Mouse (Mus musculus): Measurements from ENCODE around the gene Kcnc4.

Kcnc4 gene

GRCm38 (mm10) chr3:107458104-107458503 lies 1.2 kb downstream of the Kcnc4 start:
- peak; percentile 51 to 65 for DNase-seq

- no peak for DNase-seq
These were observed 5.1 kb downstream of the Kcnc4 start for GRCm38 (mm10) chr3:107454280-107454679.

- DNase-seq = no peak
These were observed 12.5 kb downstream of the Kcnc4 start for GRCm38 (mm10) chr3:107446822-107447221.

GRCm38 (mm10) chr3:107443866-107444265 lies 15.5 kb downstream of the Kcnc4 start:
- DNase-seq = no peak

- DNase-seq = no peak
These were observed 17.2 kb downstream of the Kcnc4 start for GRCm38 (mm10) chr3:107442191-107442590.

GRCm38 (mm10) chr3:107441306-107441705 lies 18.0 kb downstream of the Kcnc4 start:
- DNase-seq = no peak

GRCm38 (mm10) chr3:107439280-107439679 lies 20.1 kb downstream of the Kcnc4 start:
- no peak for DNase-seq

- DNase-seq = no peak
These were observed 21.7 kb downstream of the Kcnc4 start for GRCm38 (mm10) chr3:107437666-107438065.

- DNase-seq = peak; percentile 72 to 83
These were observed 22.9 kb downstream of the Kcnc4 start for GRCm38 (mm10) chr3:107436434-107436833.

- no peak for DNase-seq
These were observed 25.7 kb downstream of the Kcnc4 start for GRCm38 (mm10) chr3:107433614-107434013.

GRCm38 (mm10) chr3:107431268-107431667 lies 28.1 kb downstream of the Kcnc4 start:
- peak in 1 of 2 experiments; percentile 48 for DNase-seq

GRCm38 (mm10) chr3:107424258-107425041 lies 34.9 kb downstream of the Kcnc4 start:
- DNase-seq = peak; percentile 54 to 59

GRCm38 (mm10) chr3:107420156-107420555 lies 39.2 kb downstream of the Kcnc4 start:
- DNase-seq = no peak

GRCm38 (mm10) chr3:107417287-107417644 lies 42.1 kb downstream of the Kcnc4 start:
- no peak for DNase-seq

- DNase-seq = no peak
These were observed 42.6 kb downstream of the Kcnc4 start for GRCm38 (mm10) chr3:107416541-107417286.

- peak; percentile 86 to 90 for DNase-seq
These were observed 46.3 kb downstream of the Kcnc4 start for GRCm38 (mm10) chr3:107413093-107413492.

GRCm38 (mm10) chr3:107412509-107412908 lies 46.8 kb downstream of the Kcnc4 start:
- peak; percentile 27 to 34 for DNase-seq

- peak in 1 of 2 experiments; percentile 33 for DNase-seq
These were observed 47.7 kb downstream of the Kcnc4 start for GRCm38 (mm10) chr3:107411669-107412068.

GRCm38 (mm10) chr3:107401401-107401800 lies 58.0 kb downstream of the Kcnc4 start:
- DNase-seq = no peak

GRCm38 (mm10) chr3:107399991-107400640 lies 59.2 kb downstream of the Kcnc4 start:
- no peak for DNase-seq

- peak; percentile 16 to 46 for DNase-seq
These were observed 68.2 kb downstream of the Kcnc4 start for GRCm38 (mm10) chr3:107391198-107391597.

Measured in cerebellum, postnatal 14 days (tissue).